Mouse (Mus musculus): ENCODE measurements around the gene Krt8.

DNA sequence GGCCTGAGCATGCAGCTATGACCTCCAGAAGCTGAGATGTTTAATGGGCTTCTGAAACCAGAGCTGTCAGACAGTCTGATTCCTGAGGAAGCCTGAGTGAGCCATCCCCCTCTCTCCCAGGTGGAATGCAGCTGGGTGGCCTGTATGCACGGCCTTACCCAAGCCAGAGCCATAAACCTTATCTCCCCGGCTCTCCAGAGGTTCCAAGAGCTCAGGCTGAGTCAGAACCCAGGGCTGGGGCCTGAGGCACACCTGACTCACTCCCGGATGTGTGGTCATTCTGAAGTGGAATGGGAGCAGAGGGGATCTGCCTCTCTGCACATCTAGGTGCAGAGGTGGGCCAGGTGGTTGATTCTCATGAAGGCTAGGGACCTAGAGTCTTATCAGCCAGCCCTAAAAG, 11.8 kb upstream of the Krt8 start:
- peak; percentile 62 for TF ChIP-seq MAX (IDR thresholded peaks at IDR 0.05)
- TF ChIP-seq CTCF (IDR thresholded peaks at IDR 0.05; ENCODE audit: control insufficient read depth, insufficient read depth, insufficient read length) = no peak
- TF ChIP-seq MYOD1 (IDR thresholded peaks at IDR 0.05; ENCODE audit: control insufficient read depth, insufficient read length, low read depth) = peak; percentile 59

Data from C2C12 (cell line).